Mouse (Mus musculus): Measurements from ENCODE around the gene Hapln4. TPM values are rescaled to one million over a fixed set of nuclear protein-coding genes. Genes with fewer than 3 reads are reported as not detected.
"Not testable (repeated sequence)": the region's sequence is repeated elsewhere in the genome, so short reads cannot be mapped to it uniquely, and the experiment has no call there.

Gene Hapln4
- polyA plus RNA-seq (2017; shearing (Covaris generic)): not detected

DNA sequence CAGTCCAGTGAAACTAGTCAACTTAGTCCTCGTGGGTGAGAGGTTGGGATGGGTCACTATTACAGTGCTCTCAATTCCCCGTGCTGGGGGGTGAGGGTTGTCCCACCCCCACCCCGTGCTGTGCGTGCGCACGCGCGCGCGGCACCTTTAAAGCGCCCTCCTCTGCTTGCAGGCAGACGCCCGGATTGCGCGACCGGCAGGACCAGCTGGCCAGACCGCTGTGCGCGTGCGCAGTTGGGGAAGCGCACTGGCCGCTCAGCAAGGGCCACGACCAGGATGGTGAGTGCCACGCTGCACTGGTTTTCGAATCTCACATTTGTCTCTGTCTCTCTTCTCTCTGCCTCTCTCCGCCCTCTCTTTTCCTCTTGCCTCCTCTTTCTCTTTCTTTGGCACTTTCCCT is at the start of gene Hapln4:
Gene Hapln4, plus strand, starts transcription at position 173 of the 400 bp plus-strand sequence.
- ATAC-seq: no peak

DNA sequence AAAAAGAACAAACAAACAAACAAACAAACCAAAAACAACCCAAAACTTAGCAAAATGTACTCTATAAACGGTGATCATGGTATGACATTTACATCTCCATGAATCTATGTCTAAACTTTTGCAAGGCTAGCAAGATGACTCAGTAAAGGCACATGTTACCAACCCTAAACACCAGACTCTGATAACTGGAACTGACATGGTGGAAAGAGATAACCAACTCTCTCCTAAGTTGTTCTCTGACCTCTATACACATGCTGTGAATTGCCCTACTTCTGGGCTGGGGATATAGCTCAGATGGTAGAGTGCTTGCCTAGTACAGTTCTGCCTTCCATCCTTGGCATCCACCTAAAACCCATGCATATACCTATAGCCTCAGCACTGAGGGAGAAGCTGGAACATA is 45.3 kb upstream of the Hapln4 start:
- ATAC-seq: no peak

DNA sequence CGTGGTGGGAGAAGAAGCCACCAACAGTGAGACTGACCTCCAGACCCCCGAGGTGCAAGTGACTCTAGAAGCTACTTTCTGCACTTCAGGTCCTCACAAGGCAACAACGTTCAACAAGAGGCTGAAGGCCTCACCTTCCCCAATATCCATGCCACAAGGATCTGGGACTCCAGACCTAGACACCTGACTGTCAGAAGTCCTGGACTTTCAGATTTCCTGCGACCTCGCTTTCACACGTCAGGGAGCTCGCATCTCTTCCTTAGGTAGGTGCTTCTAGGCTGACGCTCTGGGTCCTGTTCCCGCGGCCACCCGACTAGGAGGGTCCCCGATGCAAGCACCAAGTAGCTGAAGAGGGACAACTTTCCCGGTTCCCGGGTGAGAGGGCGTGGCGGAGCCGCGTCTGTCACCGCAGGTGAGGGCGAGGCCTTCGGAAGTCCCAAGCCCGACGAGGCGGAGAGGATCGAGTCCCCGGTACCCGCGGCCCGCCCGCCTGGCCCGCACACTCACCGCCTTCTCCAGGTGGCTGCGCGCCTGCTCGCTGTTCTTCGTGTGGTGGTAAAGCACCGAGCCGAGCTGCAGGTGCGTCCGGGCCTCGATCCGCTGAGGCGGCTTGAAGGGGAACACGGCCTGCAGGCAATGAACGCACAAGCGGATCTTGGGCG is 41.2 kb upstream of the Hapln4 start:
- peak; percentile 9 for ATAC-seq

DNA sequence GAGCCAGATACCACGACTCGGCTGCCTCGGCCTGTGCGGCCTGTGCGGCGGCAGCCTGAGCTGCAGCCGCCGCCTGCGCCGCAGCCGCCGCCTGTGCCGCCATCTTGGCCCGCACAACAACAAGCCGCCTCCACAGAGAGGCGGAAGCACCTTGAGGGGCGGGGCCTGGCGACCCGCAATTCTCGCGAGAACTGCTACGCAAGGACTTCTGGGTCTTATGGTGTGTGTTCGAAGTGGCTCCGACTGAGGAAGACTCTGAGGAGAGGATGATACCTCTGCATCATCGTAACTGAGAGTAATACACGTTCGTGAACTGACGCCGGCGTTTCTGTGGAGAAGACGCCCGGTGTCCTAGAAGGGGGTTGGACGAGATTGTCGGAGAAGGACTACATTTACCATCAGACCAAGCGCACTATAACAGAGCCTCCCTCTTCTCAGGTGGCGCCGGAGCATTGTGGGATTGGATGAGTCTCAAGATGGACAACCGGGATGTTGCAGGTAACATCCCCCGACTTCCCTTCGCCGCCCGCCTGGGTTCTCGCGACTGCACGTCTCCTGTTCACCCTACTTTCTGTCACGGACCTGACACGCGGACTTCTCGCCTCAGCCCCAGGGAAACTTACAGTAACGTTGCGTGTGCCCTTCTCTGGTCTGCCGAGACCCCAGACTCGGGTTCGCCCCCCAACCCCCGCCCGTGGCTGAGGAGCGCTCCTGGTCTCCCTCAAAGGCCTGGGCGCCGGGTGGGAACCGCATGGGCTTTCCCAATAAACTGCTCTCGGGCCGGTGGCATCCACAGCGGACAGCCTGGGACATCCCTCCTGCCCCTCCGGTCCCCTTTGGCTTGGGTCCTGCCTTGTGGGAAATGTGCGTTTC is 40.4 kb upstream of the Hapln4 start, which contains the start of the genes Mau2 and Sugp1:
Gene Mau2, minus strand, starts transcription at position 152 of the 873 bp plus-strand sequence.
Gene Sugp1, plus strand, starts transcription at position 231 of the 873 bp plus-strand sequence.
- ATAC-seq: peak; percentile 95

DNA sequence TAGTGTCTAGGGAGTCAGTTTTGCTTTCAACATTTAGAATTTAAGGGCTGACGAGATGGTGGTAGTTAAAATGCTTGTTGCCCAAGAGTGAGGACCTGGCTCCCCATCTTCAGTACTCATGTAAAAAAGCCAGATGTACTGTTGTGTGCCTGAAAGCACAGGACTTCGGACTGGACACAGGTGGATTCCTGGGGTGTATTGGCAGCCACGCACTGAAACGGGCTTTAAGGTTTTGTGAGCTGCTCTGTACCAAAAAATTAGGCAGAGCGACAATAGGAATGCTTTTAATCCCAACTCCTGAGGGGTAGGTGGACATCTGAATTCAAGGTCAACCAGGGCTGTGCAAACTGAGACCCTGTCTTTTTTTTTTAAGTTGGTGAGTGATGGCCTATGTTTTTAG is 39.3 kb upstream of the Hapln4 start:
- no peak for ATAC-seq

DNA sequence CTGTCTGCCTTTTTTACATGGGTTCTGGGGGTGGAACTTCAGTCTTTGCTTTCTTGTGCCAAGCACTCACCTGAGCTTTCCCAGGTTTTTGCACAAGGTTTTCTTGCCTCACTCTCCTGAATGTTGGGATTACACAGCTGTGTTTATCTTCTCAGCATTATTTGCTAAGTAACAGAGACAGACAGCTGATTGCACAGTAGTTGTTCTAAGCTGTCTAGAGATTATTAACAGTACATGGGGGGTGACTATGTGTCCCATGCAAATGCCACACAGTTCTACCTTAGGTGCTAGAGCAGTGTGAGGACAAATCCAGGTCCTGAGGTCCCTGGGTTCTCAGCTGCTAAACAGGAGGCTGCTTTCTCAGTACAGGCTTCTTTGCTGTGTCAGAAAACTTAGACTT is 33.6 kb upstream of the Hapln4 start:
- ATAC-seq: no peak

DNA sequence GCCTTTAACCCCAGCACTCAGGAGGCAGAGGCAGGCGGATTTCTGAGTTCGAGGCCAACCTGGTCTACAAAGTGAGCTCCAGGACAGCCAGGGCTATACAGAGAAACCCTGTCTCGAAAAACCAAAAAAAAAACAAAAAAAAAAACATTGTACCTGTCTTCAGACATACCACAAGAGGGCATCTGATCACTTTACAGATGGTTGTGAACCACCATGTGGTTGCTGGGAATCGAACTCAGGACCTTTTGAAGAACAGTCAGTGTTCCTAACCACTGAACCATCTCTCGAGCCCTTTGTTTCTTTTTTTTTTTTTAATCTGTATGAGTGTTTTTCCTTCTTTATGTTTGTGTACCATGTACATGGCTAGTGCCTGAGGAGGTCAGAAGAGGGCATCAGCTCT is 32.8 kb upstream of the Hapln4 start:
- not testable (repeated sequence) for ATAC-seq

DNA sequence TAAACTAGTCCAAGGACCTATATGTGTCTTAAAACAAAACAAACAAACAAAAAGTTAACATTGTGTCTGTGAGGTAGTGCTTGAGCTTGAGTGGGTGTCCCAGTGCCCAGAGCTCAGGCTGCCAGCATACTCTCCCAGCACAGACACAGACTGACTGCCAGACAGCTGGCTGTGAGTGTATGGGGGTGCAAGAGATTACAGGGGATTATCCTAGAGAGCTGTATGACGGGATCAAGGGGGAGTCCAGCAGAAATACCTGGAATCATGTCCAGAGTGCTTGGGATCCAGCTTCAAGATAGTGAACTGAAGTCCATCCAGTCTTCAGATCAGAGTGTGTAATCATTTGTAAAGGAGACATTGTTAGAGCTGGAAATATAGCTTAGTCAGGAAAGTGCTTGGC is 25.5 kb upstream of the Hapln4 start:
- ATAC-seq: no peak

DNA sequence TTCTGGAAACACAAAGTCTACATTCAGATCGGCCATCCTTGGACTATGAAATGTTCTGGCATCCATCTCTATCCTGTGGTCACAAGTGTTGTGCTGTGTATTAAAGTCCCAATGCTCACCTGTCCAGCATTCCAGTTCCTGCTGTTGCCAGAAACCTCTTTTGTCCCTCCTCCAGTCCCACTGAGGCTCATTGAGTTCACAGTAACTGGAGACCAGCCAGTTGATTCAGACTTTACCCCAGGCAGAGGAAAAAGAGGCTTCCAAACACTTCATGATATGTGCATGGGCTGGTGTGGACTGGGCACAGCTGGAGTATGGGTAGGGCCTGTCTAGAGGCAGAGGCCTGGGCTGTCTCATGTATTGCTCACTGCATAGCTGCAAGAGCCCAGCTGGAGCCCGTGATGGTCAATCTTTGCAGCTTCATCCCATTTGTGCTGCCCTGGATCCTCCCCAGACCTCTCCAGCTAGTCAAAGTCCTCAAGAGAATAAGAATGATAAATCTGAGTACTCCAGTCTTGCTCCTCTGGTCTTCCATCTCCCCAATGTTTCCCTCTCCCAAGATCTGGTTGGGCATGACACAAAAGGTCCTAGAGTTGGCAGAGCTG is 11.3 kb upstream of the Hapln4 start:
- ATAC-seq: no peak

DNA sequence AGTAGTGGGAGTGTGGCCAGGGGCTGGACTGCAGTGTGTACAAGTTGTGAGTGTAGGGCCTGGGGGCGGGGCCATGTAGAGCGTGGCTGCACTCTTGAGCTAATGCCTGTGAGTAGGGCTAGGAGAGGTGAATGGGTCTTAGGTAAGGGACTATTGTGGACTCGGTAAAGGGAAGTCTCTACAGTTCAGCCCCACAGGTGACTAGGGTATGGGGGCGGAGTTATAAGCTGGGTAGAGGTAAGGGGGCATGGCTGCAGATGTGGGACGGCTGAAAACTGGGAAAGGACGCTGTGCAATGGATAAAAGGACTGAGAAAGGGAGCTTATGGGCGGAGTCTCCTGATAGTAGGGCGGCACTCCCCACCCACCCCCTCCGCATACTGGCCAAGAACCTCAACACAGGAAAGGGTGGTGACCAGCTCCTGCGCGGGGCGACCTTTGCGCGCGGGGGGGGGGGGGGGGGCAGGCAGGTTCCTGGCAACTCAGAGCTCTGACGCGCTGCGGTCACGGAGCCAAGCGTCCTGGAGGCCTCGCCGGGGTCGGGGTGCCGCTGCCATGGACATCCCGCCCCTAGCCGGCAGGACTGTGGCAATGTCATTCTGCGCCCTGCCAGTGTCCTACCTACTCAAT is 10.7 kb upstream of the Hapln4 start, which contains the start of gene Tm6sf2:
Gene Tm6sf2, plus strand, starts transcription at position 484 of the 629 bp plus-strand sequence.
- peak; percentile 47 for ATAC-seq

DNA sequence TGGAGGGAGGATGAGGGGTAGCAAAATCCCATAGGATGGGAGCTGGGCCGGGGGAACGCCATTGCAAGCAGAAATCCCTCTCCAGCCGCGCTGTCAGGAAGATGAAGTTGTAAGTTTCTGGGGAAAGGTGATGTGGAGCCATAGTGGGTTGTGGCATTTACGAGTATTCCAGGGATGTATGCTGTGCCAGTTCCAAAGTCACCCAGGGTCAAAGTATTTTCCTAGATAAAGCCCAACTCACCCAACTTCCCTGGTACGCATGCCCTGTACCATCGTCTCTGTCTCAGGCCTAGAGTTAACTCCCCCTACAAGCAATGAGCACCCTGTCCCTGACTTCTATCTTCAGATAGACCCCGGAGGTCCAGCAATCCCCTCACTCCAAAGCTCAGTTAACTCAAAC is 10.1 kb upstream of the Hapln4 start:
- no peak for ATAC-seq

DNA sequence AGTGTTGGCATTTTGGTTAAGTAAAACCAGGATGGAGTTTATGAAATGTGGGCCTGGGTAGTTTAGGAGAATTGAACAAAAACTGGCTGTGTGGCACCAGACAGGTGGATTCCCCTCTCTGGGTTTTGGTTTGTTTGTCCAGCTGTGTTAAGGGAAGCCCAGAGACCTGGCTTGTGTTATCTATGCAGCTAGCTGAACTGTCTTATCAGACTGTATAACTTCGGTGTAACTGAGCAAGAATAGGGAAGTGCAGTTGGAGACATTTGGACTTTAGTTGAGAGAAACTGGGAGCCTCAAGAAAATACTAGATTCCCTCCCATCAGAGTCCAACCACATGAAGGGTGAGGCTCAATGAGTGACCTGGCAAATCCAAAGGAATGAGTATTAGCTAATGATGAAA is 9.6 kb upstream of the Hapln4 start:
- no peak for ATAC-seq

DNA sequence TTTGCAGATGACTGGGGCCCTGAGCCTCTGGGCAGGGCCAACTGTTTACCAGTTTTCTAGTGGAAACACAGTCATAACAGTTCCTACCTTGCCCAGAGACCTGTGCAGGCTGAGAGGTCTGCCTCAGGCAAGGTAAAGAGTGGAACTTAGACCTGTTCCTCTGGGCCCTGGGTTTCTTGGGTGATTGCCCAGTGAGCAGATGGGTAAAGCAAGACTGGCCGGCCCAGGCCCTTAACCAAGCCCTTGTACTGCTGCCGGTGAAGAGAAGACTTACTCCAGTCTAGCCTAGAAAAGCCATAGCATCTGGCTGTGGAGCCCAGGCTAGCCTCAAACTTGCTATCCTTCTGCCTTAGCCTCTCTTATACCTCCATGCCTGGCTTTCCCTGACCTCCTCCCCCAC is 1.3 kb upstream of the Hapln4 start:
- ATAC-seq: no peak

DNA sequence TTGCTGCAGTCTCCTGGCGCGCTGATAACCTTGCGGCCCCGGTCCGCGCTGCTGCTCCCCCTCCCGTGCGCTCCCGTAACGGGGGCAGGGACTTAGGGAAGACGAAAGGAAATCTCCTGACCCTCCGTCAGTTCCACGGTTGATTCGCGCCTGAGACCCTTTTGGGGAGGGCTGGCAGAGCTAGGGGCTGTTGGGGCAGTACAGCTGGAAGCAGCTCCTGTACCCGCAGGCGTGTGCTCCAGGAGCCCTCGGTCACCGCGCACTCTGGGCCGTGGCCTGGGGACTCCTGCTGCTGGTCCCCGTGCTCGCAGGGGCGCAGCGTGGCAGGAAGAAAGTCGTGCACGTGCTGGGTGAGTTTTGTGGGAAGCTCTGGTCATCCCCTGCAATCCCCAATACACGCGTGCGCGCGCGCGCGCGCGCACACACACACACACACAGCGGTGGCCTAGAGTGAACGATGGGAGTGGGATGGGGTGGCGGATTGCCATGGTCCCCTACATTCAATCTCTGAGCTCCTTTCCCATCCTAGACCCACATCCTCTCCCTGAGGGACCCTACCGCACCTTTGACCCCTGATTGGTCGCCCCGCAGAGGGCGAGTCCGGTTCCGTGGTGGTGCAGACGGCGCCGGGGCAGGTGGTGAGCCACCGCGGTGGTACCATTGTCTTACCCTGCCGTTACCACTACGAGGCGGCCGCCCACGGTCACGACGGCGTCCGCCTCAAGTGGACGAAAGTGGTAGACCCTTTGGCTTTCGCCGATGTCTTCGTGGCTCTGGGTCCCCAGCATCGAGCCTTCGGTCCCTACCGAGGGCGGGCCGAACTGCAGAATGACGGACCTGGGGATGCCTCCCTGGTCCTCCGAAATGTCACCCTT is 1.2 kb downstream of the Hapln4 start:
- no peak for ATAC-seq

DNA sequence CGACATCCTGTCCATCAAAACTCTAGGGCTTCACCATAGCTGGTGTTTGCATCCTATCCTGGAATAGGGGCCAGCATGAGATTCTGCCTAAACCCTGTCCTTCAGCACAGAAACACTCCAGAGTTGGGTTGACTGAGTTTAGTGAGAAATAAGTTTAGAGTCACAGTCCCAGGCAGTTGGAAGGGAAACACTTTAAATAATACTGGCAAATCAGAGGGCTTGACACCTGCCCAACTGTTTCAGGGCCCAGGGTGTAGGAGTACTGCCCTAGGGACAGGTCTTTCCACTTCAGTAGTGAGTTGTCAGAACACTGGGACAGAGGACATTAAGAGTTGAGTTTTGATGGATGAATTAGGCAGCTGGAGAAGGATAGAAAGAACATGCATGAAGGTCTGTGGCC is 2.9 kb downstream of the Hapln4 start:
- no peak for ATAC-seq

DNA sequence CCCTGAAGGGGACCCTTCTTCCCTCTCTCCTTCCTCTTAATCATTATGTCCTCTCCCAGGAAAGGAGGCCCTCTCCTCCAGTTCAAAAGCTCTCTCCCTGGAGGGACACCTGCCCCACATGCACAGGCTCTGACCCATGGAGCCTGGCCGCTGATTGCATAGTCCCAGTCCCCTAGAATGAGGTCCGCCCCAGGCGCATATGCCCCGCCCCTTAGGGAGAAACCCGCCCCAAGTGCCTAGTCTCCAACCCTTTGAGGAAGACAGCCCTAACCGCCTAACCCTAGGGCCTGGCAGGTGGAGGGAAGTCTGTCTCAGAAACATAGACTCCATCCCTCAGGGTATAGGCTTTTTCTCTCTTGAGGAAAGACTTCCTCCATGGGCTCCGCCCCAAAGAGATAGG is 4.0 kb downstream of the Hapln4 start:
- no peak for ATAC-seq

DNA sequence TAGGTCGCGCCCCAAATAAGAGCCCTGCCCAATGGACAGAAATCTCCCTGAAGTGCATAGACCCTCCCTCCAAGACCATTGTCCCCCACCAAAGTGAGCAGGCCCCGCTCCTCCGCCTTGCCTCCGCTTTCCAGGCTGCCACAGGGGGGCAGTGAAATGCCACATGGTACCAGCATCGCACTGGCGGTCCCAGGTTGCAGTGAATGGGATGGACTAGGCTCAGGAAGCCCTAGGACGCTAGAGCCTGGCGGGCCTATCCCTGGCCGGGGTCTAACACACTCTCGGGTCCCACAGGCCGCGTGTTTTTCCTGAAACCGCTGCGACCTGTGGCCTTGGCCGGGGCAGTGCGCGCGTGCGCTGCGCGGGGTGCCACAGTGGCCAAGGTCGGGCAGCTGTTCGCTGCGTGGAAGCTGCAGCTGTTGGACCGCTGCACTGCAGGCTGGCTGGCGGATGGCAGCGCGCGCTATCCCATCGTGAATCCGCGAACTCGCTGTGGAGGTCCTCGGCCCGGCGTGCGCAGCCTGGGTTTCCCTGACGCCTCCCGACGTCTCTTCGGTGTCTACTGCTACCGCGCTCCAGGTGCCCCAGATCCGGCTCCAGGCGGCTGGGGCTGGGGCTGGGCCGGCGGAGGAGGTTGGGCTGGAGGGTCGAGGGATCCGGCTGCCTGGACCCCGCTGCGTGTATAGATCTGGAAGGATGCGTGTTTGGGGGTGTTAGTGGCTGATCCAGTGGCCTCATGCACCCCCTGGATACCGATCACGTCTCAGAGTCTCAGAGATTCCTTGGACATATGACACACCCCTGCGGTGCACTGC is 4.8 kb downstream of the Hapln4 start:
- no peak for ATAC-seq

DNA sequence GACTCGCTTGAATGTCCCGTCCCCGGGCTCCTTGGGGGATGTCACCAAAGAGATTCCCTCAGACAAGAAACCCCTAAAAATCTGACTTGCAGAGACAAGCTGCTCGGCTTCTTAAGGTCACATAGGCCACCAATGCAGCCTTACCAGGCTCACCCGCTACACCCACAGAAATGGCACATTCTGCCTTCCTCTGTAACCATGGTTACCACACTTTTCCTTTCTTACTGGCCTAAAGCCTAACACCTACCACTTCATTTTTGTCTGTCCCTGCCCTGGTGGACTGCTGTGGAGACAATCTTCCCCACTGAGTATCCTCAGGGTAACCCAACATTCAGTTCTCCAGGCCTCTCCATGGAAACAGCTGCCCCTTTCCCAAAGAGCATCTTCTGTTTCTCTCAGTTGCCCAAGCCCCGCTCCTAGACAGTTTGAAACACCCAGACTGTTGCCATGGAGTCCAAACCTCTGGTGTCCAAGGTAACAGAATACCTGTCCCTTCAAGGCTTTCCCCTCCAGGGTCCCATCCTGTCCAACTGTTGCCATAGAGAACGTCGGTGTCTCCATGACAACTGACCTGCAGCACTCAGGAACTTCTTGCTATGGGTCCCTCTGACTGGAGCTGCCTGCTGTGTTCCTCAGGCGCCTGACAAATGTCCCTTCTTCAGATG is 6.2 kb downstream of the Hapln4 start:
- ATAC-seq: no peak

DNA sequence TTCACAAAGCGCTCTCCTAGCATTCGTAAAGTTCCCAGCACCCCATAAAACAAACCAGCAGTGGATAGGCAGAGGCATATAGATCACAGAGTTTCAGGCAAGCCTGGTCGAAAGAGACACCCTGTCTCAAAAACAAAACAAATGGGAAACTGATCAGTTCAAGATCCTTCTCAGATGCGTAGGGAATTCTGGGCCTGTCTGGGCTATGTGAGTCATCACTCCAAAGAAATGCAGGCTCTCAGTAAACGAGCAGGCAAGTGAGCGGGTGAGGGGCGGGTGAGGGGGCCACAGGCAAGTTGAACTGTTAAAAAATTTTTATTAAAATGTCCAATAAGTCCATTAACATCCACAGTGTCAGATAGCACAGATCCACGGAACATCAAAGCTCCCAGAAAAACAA is 9.5 kb downstream of the Hapln4 start:
- no peak for ATAC-seq

DNA sequence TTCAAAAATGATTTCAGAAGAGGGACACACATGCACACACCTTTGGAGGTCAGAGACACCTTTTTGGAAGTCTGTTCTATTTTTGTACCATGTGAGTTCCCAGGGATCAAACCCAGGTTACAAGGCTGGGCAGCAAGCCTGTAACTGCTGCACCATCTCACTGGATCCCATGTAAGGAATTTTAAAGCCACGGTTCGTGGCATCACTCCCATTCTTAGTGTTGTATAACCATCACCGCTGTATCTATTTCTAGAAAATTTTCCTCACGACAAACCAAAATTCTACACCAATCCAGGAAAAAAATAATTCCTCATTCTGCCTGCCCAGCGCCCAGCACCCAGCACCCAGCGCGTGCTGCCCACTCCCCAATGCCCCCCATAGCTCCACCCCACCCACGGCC is 16.0 kb downstream of the Hapln4 start:
- ATAC-seq: no peak

DNA sequence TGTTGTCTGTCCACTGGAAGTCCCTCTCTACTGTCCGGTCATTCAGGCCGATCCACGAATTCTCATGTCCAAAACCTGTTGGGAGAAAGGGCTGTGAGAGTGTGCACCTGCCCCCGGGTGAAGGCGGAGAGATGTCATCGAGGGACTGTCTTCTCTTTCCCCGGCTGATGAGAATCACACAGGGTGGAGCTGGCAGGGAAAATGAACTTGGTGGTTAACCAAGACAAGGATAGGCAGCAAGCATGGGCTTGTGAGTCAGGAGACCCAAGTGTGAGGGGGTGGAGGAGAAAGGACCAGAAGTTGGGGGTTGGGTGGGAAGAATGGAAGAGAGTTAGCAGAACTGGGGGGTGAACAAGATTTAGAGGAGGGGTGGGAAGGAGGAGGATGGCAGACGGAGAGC is 17.0 kb downstream of the Hapln4 start:
- no peak for ATAC-seq

Measured in CD4-positive, CD25-positive, alpha-beta regulatory T cell, adult 4 months (primary cell).